Mouse (Mus musculus): ENCODE results near the gene Trim65.
"Not testable (repeated sequence)": the region's sequence is repeated elsewhere in the genome, so short reads cannot be mapped to it uniquely, and the experiment has no call there.

The Trim65 gene

GRCm38 (mm10) chr11:116138096-116138467 is 7.2 kb upstream of the Trim65 start:
- DNase-seq: no peak

GRCm38 (mm10) chr11:116134171-116134570 is 3.2 kb upstream of the Trim65 start:
- no peak for DNase-seq

- no peak for DNase-seq
These were observed 2.6 kb upstream of the Trim65 start for GRCm38 (mm10) chr11:116133497-116133896.

- peak; percentile 41 for DNase-seq
These were observed 1.7 kb upstream of the Trim65 start for GRCm38 (mm10) chr11:116132366-116133333.

- DNase-seq: peak; percentile 25
These were observed 632 bp upstream of the Trim65 start for GRCm38 (mm10) chr11:116131349-116132170.

GRCm38 (mm10) chr11:116129993-116130487 is 888 bp downstream of the Trim65 start:
- DNase-seq: no peak

GRCm38 (mm10) chr11:116129091-116129790 is 1.7 kb downstream of the Trim65 start:
- no peak for DNase-seq

- peak; percentile 21 for DNase-seq
These were observed 2.9 kb downstream of the Trim65 start for GRCm38 (mm10) chr11:116127986-116128385.

- DNase-seq: peak; percentile 29
These were observed 3.6 kb downstream of the Trim65 start, which contains the start of gene Trim47 for GRCm38 (mm10) chr11:116127156-116127980. TSS of gene Trim47 (minus strand) at chr11:116127210.

GRCm38 (mm10) chr11:116126261-116126660 is 4.7 kb downstream of the Trim65 start:
- DNase-seq: no peak

- not testable (repeated sequence) for DNase-seq
These were observed 9.1 kb downstream of the Trim65 start for GRCm38 (mm10) chr11:116121731-116122245.

GRCm38 (mm10) chr11:116117819-116118218 is 13.1 kb downstream of the Trim65 start:
- no peak for DNase-seq

- no peak for DNase-seq
These were observed 13.7 kb downstream of the Trim65 start for GRCm38 (mm10) chr11:116117241-116117640.

GRCm38 (mm10) chr11:116111611-116112203 is 19.2 kb downstream of the Trim65 start:
- DNase-seq: no peak

- no peak for DNase-seq
These were observed 19.9 kb downstream of the Trim65 start for GRCm38 (mm10) chr11:116111067-116111466.

- no peak for DNase-seq
These were observed 20.4 kb downstream of the Trim65 start for GRCm38 (mm10) chr11:116110540-116110939.

- no peak for DNase-seq
These were observed 20.8 kb downstream of the Trim65 start for GRCm38 (mm10) chr11:116110131-116110530.

- no peak for DNase-seq
These were observed 21.4 kb downstream of the Trim65 start for GRCm38 (mm10) chr11:116109441-116110081.

- DNase-seq: no peak
These were observed 22.3 kb downstream of the Trim65 start for GRCm38 (mm10) chr11:116108464-116109137.

GRCm38 (mm10) chr11:116107777-116108285 is 23.1 kb downstream of the Trim65 start:
- DNase-seq: no peak
